Comparison of ENCODE assay signal across 11 mouse cellular contexts in genomic region chr2:30769187-30769586, GRCm38 (mm10). TPM values are rescaled to one million over a fixed set of nuclear protein-coding genes. Genes with fewer than 3 reads are reported as not detected.
A peak's percentile ranks its signal among the peaks of the same experiment; 100 is the strongest.
DNase-seq lines count a peak whose midpoint lies in the region; ATAC-seq lines count a peak whose summit lies in the region.
"Had no signal": no experiment of that assay in that cellular context is flagged by ENCODE, and none has a peak within 500 bp of the region (broad histone marks: within the 10 kb centered on the region; RNA-seq: fewer than 3 reads in every experiment).

No protein-coding gene starts in this region.

- 47% methylated on average over 6 of the region's 6 CpGs for WGBS in neural tube, embryonic 13.5 days
- WGBS in neural tube, embryonic 15.5 days = 56% methylated on average over 6 of the region's 6 CpGs

- H3K36me3 ChIP-seq in neural tube, embryonic 13.5 days = no peaks in the 10 kb centered on the region
- no peaks in the 10 kb centered on the region for H3K36me3 ChIP-seq in neural tube, embryonic 15.5 days
- H3K36me3 ChIP-seq: embryonic facial prominence, embryonic 12.5 days had no signal

- no peak overlapping the region for H3K4me3 ChIP-seq in neural tube, embryonic 13.5 days
- no peak overlapping the region for H3K4me3 ChIP-seq in neural tube, embryonic 15.5 days (replicated peaks)
- H3K4me3 ChIP-seq: embryonic facial prominence, embryonic 12.5 days had no signal

- intact Hi-C loops in gastrocnemius, postnatal 36 days (cut with DNase I) = no loop called here

- 0 out of 2 replicates have a peak, but pooled peaks have one; percentile 17 for ATAC-seq in frontal cortex, adult (ENCODE audit: low TSS enrichment)
- no peak for ATAC-seq in neural tube, embryonic 13.5 days (ENCODE audit: low read depth)
- ATAC-seq in neural tube, embryonic 15.5 days (ENCODE audit: low FRiP score) = no peak
- peak; percentile 21; the same call in 1 of the 2 replicates for ATAC-seq in erythroblast, adult 5-6 weeks (replicated peaks; ENCODE audit: low FRiP score, poor library complexity, severe bottlenecking)
- ATAC-seq in neutrophil, adult 5-6 weeks (ENCODE audit: extremely low read depth, insufficient number of reproducible peaks, low FRiP score, poor library complexity, severe bottlenecking) = peak; percentile 38; the same call in 1 of the 2 replicates

- peaks cover 7% of the 10 kb centered on the region; the same call in 1 of the 2 replicates for H3K9me3 ChIP-seq in neural tube, embryonic 13.5 days
- 0 out of 2 replicates have a peak, but pooled peaks cover 5% of the 10 kb centered on the region for H3K9me3 ChIP-seq in neural tube, embryonic 15.5 days (replicated peaks)

- H3K27me3 ChIP-seq in neural tube, embryonic 13.5 days = no peaks in the 10 kb centered on the region
- no peaks in the 10 kb centered on the region for H3K27me3 ChIP-seq in neural tube, embryonic 15.5 days (replicated peaks)
- H3K27me3 ChIP-seq: embryonic facial prominence, embryonic 12.5 days had no signal

- DNase-seq in frontal cortex, postnatal 14 days (ENCODE audit: low spot score in 2 of 2) = no peak
- no peak for DNase-seq in gastrocnemius, postnatal 36 days
- DNase-seq in heart, adult 9 months (ENCODE audit: low spot score in 2 of 2) = no peak
- DNase-seq: kidney, adult 11 months had no signal

- no peak overlapping the region for H3K4me2 ChIP-seq in neural tube, embryonic 13.5 days
- H3K4me2 ChIP-seq in neural tube, embryonic 15.5 days = no peak overlapping the region
- H3K4me2 ChIP-seq: embryonic facial prominence, embryonic 12.5 days; midbrain, embryonic 11.5 days had no signal

- 0 out of 2 replicates have a peak overlapping the region, but pooled peaks have one; percentile 23 for H3K27ac ChIP-seq in neural tube, embryonic 13.5 days (replicated peaks)
- H3K27ac ChIP-seq in neural tube, embryonic 15.5 days (replicated peaks) = no peak overlapping the region
- H3K27ac ChIP-seq: embryonic facial prominence, embryonic 12.5 days had no signal

- peaks cover 43% of the 10 kb centered on the region for H3K4me1 ChIP-seq in neural tube, embryonic 13.5 days (replicated peaks)
- H3K4me1 ChIP-seq in neural tube, embryonic 15.5 days = peaks cover 26% of the 10 kb centered on the region

- no peak overlapping the region for H3K9ac ChIP-seq in neural tube, embryonic 13.5 days
- no peak overlapping the region for H3K9ac ChIP-seq in neural tube, embryonic 15.5 days (replicated peaks)
- H3K9ac ChIP-seq: embryonic facial prominence, embryonic 12.5 days had no signal

RNA-seq across cellular contexts. Expression of gene 1700001O22Rik, which starts 34.3 kb away (rescaled TPM):
- polyA plus RNA-seq in neural tube, embryonic 13.5 days (2015; fragmentation: Nextera tagmentation; extraction: Ambion mirVana) = 0.91 and 1.3 TPM in 2 replicates
- 1.5 and 2.2 TPM in 2 replicates for polyA plus RNA-seq in neural tube, embryonic 15.5 days (2015; fragmentation: Nextera tagmentation; extraction: Ambion mirVana)
- not detected in 2 replicates for total RNA-seq in erythroblast, adult 5-6 weeks (2015; ENCODE audit: low replicate concordance)
- not detected in 2 replicates for total RNA-seq in erythroblast, adult 5-6 weeks (2017; ENCODE audit: low replicate concordance)
- total RNA-seq in neutrophil, adult 5-6 weeks (2017) = not detected in 2 replicates
- total RNA-seq in gastrocnemius, postnatal 36 days (2021) = 1 to 10 TPM; 1.3 to 5.3 TPM

RNA-seq across cellular contexts. Expression of gene Ntmt1, which starts 38.4 kb away (rescaled TPM):
- polyA plus RNA-seq in neural tube, embryonic 13.5 days (2015; fragmentation: Nextera tagmentation; extraction: Ambion mirVana) = 101 and 107 TPM in 2 replicates
- 92.6 and 107 TPM in 2 replicates for polyA plus RNA-seq in neural tube, embryonic 15.5 days (2015; fragmentation: Nextera tagmentation; extraction: Ambion mirVana)
- 2.7 TPM in 2 replicates for total RNA-seq in erythroblast, adult 5-6 weeks (2015; ENCODE audit: low replicate concordance)
- 3.9 TPM in 1 of 2 replicates, not detected in the other for total RNA-seq in erythroblast, adult 5-6 weeks (2017; ENCODE audit: low replicate concordance)
- 13.3 and 15.0 TPM in 2 replicates for total RNA-seq in neutrophil, adult 5-6 weeks (2017)
- 10 to 100 TPM; 13.0 to 15.9 TPM for total RNA-seq in gastrocnemius, postnatal 36 days (2021)

Comparison
In these comparisons a context has a peak if more than half of its experiments do, and no peak if none do; other contexts are left out.
1. ATAC-seq: peak in frontal cortex, adult (single experiment), erythroblast, adult 5-6 weeks (single experiment) and neutrophil, adult 5-6 weeks (single experiment); none in neural tube, embryonic 13.5 days (single experiment) and neural tube, embryonic 15.5 days (single experiment).